ENCODE assay signal across 8 mouse cellular contexts in genomic region chr8:125389756-125390505, GRCm38 (mm10).
DNase-seq lines count a peak whose midpoint lies in the region; ATAC-seq and TF ChIP-seq lines count a peak whose summit lies in the region.

No protein-coding gene starts in this region.

- H3K9me3 ChIP-seq in lung, embryonic 14.5 days (ENCODE audit: low read depth, low read length), result no peaks in the 10 kb centered on the region
- H3K9me3 ChIP-seq in kidney, embryonic 15.5 days (replicated peaks), result no peaks in the 10 kb centered on the region
- no peaks in the 10 kb centered on the region for H3K9me3 ChIP-seq in stomach, embryonic 16.5 days (replicated peaks; ENCODE audit: control insufficient read depth, low read length)

- ATAC-seq in lung, embryonic 14.5 days (ENCODE audit: insufficient read depth), result peak; percentile 37; the same call in 1 of the 2 replicates
- ATAC-seq in kidney, embryonic 15.5 days (replicated peaks; ENCODE audit: low FRiP score), result no peak
- ATAC-seq in stomach, embryonic 16.5 days (ENCODE audit: insufficient read depth, low FRiP score), result no peak

- H3K4me1 ChIP-seq in lung, embryonic 14.5 days (ENCODE audit: insufficient read depth), result peaks cover 18% of the 10 kb centered on the region
- H3K4me1 ChIP-seq in lung, adult 2 months (ENCODE audit: control insufficient read depth, insufficient read depth, low read length), result peaks cover 11% of the 10 kb centered on the region
- H3K4me1 ChIP-seq in kidney, embryonic 15.5 days, result peaks cover 49% of the 10 kb centered on the region
- peaks cover 31% of the 10 kb centered on the region for H3K4me1 ChIP-seq in stomach, embryonic 16.5 days (ENCODE audit: control insufficient read depth, insufficient read depth, low read length)

- no peaks in the 10 kb centered on the region for H3K36me3 ChIP-seq in lung, embryonic 14.5 days (ENCODE audit: insufficient read depth)
- no peaks in the 10 kb centered on the region for H3K36me3 ChIP-seq in kidney, embryonic 15.5 days
- no peaks in the 10 kb centered on the region for H3K36me3 ChIP-seq in stomach, embryonic 16.5 days (ENCODE audit: control insufficient read depth, insufficient read depth, low read length)

- no peak for TF ChIP-seq POLR2A in lung, adult 2 months (IDR thresholded peaks at IDR 0.05; ENCODE audit: borderline replicate concordance, extremely low read depth, low read depth, low read length)

- peak; percentile 79 for DNase-seq in lung, embryonic 14.5 days
- no peak for DNase-seq in lung, adult 2 months
- DNase-seq in cerebellum, postnatal 36 days, result peak; percentile 99
- peak; percentile 66 to 75 for DNase-seq in heart, adult 9 months (ENCODE audit: low spot score in 2 of 2)
- DNase-seq in left cerebral cortex, postnatal 36 days (ENCODE audit: low spot score in 2 of 2), result peak; percentile 80 to 81
- DNase-seq in urinary bladder, adult 2 months (ENCODE audit: low spot score), result no peak

- no peaks in the 10 kb centered on the region for H3K27me3 ChIP-seq in lung, embryonic 14.5 days (ENCODE audit: insufficient read depth, low read length)
- H3K27me3 ChIP-seq in kidney, embryonic 15.5 days, result no peaks in the 10 kb centered on the region
- no peaks in the 10 kb centered on the region for H3K27me3 ChIP-seq in stomach, embryonic 16.5 days (ENCODE audit: control insufficient read depth, insufficient read depth, low read length)

- WGBS in lung, embryonic 14.5 days, result 50% methylated on average over 13 of the region's 13 CpGs
- WGBS in lung, adult 2 months, result 44% methylated on average over 13 of the region's 13 CpGs
- WGBS in kidney, embryonic 15.5 days, result 66% methylated on average over 13 of the region's 13 CpGs
- WGBS in stomach, embryonic 16.5 days, result 60% methylated on average over 13 of the region's 13 CpGs

- H3K27ac ChIP-seq in lung, embryonic 14.5 days (ENCODE audit: low read depth), result peak overlapping the region; percentile 22; the same call in 1 of the 2 replicates
- peak overlapping the region; percentile 19 for H3K27ac ChIP-seq in kidney, embryonic 15.5 days
- peak overlapping the region; percentile 52; the same call in 1 of the 2 replicates for H3K27ac ChIP-seq in stomach, embryonic 16.5 days (ENCODE audit: low read length)

- no peak overlapping the region for H3K4me2 ChIP-seq in lung, embryonic 14.5 days
- no peak overlapping the region for H3K4me2 ChIP-seq in kidney, embryonic 15.5 days
- H3K4me2 ChIP-seq in stomach, embryonic 16.5 days (ENCODE audit: low read depth, low read length), result no peak overlapping the region

- no peak overlapping the region for H3K9ac ChIP-seq in lung, embryonic 14.5 days
- no peak overlapping the region for H3K9ac ChIP-seq in kidney, embryonic 15.5 days
- H3K9ac ChIP-seq in stomach, embryonic 16.5 days (ENCODE audit: low read length), result no peak overlapping the region

- intact Hi-C loops in left cerebral cortex, postnatal 36 days (cut with DNase I), result no loop called here

- no peak for TF ChIP-seq CTCF in lung, embryonic 14.5 days (IDR thresholded peaks at IDR 0.05; ENCODE audit: low read depth)
- no peak for TF ChIP-seq CTCF in lung, adult 2 months (IDR thresholded peaks at IDR 0.05; ENCODE audit: insufficient read depth, low read length)

- H3K4me3 ChIP-seq in lung, embryonic 14.5 days (ENCODE audit: low read depth, low read length), result no peak overlapping the region
- no peak overlapping the region for H3K4me3 ChIP-seq in lung, adult 2 months (replicated peaks; ENCODE audit: extremely low read depth, low read depth, low read length)
- H3K4me3 ChIP-seq in kidney, embryonic 15.5 days (replicated peaks), result no peak overlapping the region
- no peak overlapping the region for H3K4me3 ChIP-seq in stomach, embryonic 16.5 days (replicated peaks; ENCODE audit: low read length)

Comparison
In these comparisons a context has a peak if more than half of its experiments do, and no peak if none do; other contexts are left out.
1. DNase-seq: peak in lung, embryonic 14.5 days (single experiment), cerebellum, postnatal 36 days (2 of 2), heart, adult 9 months (2 of 2) and left cerebral cortex, postnatal 36 days (2 of 2); none in lung, adult 2 months (single experiment) and urinary bladder, adult 2 months (single experiment).
2. Peak in every context shown above with its lines, with median percentiles within 50 percentile points of each other: H3K27ac ChIP-seq.